Mouse (Mus musculus) kidney, adult 2 months (tissue): ENCODE data around the gene Ksr1. TPM values are rescaled to one million over a fixed set of nuclear protein-coding genes. Genes with fewer than 3 reads are reported as not detected.
"Not testable (repeated sequence)": the region's sequence is repeated elsewhere in the genome, so short reads cannot be mapped to it uniquely, and the experiment has no call there.

Experiments
- DNase-seq: peaks from one replicate; pipeline ENCODE4 v3.0.0; 2021
- H3K27ac ChIP-seq: fragments of 200-500 bp; 2 replicates; pipeline ENCODE4 v1.5.1; 2012; ENCODE audit warnings: low read depth, low read length, control low read depth, inconsistent platforms; ENCODE audit not compliant: insufficient read depth
- H3K27me3 ChIP-seq: fragments of 200-500 bp; replicated peaks from 2 replicates; pipeline ENCODE4 v1.6.1; 2012; ENCODE audit warnings: mild to moderate bottlenecking, moderate library complexity, low read length, inconsistent platforms; ENCODE audit not compliant: control insufficient read depth, insufficient read depth
- H3K36me3 ChIP-seq: fragments of 200-500 bp; 2 replicates; pipeline ENCODE4 v1.6.1; 2012; ENCODE audit warnings: mild to moderate bottlenecking, moderate library complexity, low read length, inconsistent platforms; ENCODE audit not compliant: control insufficient read depth, insufficient read depth
- H3K4me1 ChIP-seq: fragments of 200-500 bp; 2 replicates; pipeline ENCODE4 v1.6.1; 2011; ENCODE audit warnings: low read length; ENCODE audit not compliant: control insufficient read depth, insufficient read depth
- H3K4me3 ChIP-seq: fragments of 200-500 bp; 2 replicates; pipeline ENCODE4 v1.5.1; 2011; ENCODE audit warnings: mild to moderate bottlenecking, low read depth, low read length, control low read depth; ENCODE audit not compliant: insufficient read depth
- CTCF ChIP-seq: fragments of 200-500 bp; conservative IDR thresholded peaks from 2 replicates; pipeline ENCODE4 v1.5.1; 2011; ENCODE audit warnings: low read depth, mild to moderate bottlenecking, control low read depth, low read length, moderate library complexity, mixed read lengths; ENCODE audit not compliant: insufficient read depth, insufficient read length
- POLR2A ChIP-seq: fragments of 200-500 bp; IDR thresholded peaks from one replicate; pipeline ENCODE4 v1.6.1; 2011; ENCODE audit warnings: low read depth, low read length, control low read depth
- WGBS: fragments of 180-500 bp; shearing (Covaris S2); methylation state at CpG from one replicate; pipeline ENCODE4 v1.1.7; 2018; 5-methylcytosine and 5-hydroxymethylcytosine counted together
- polyA plus RNA-seq: library from polyadenylated mRNA; depleted of rRNA; stranded (reverse); fragments of >200 nt; gene quantifications from 2 replicates; pipeline ENCODE4 v1.2.3, GENCODE M21; 2012

Ksr1 gene
- polyA plus RNA-seq, 1 experiment: 9.8 TPM

GRCm38 (mm10) chr11:79013806-79014205 lies 132.4 kb downstream of the Ksr1 start:
- no peaks in the 10 kb centered on the region for H3K36me3 ChIP-seq
- no peak for DNase-seq
- H3K27me3 ChIP-seq: no peaks in the 10 kb centered on the region
- H3K27ac ChIP-seq: no peak overlapping the region
- H3K4me1 ChIP-seq: no peaks in the 10 kb centered on the region
- H3K4me3 ChIP-seq: no peak overlapping the region
- 73% methylated on average over 9 of the region's 9 CpGs for WGBS
- TF ChIP-seq POLR2A (no peak), CTCF (no peak)

DNA sequence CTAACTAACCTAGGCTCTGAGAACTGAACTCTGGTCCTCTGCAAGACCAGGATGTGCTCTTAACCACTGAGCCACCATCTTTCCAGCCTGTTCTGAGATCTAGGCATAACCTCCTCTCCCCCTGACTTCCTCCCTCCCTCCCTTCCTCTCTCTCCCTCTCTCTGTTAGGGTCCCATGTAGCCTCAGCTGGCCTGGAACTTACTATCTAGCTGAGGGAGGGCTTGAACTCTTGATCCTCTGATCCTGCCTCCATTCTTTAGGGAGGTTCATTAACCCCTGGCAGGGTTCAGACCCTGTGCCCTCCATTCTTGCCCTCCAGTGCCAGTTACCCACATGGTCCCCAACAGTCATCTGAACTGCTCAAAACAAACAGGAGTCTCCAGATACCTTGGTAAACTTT lies 133.2 kb downstream of the Ksr1 start:
- TF ChIP-seq POLR2A (no peak), CTCF (no peak)
- no peaks in the 10 kb centered on the region for H3K4me1 ChIP-seq
- no peaks in the 10 kb centered on the region for H3K27me3 ChIP-seq
- no peak overlapping the region for H3K4me3 ChIP-seq
- no peak for DNase-seq
- H3K36me3 ChIP-seq: no peaks in the 10 kb centered on the region
- H3K27ac ChIP-seq: no peak overlapping the region

- no peaks in the 10 kb centered on the region for H3K27me3 ChIP-seq
- no peak overlapping the region for H3K27ac ChIP-seq
- 97% methylated on average over 2 of the region's 2 CpGs for WGBS
- H3K36me3 ChIP-seq: no peaks in the 10 kb centered on the region
- no peak overlapping the region for H3K4me3 ChIP-seq
- TF ChIP-seq CTCF: no peak
- no peak for DNase-seq
- no peaks in the 10 kb centered on the region for H3K4me1 ChIP-seq
Measured at GRCm38 (mm10) chr11:79012529-79012928, 133.7 kb downstream of the Ksr1 start.

DNA sequence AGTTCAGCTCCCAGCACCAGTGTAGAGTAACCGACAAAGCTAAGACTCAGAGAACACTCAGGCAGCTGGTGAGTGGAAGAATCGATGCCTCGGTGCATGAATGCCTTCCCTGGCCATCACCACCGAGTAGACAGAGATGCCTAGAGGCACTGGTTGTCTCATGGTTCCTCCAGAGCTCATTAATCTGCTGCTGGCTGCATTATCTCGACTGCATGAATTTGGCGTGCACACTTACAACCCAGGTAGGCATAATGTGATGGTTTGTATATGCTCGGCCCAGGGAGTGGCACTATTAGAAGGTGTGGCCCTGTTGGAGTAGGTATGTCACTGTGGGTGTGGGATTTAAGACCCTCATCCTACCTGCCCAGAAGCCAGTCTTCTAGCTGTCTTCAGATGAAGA lies 137.3 kb downstream of the Ksr1 start:
- DNase-seq: no peak
- WGBS: 92% methylated on average over 7 of the region's 7 CpGs

GRCm38 (mm10) chr11:79008007-79008775 lies 138.0 kb downstream of the Ksr1 start:
- 85% methylated on average over 6 of the region's 6 CpGs for WGBS
- Histone ChIP-seq H3K27me3 (no peaks in the 10 kb centered on the region), H3K27ac (no peak overlapping the region), H3K4me3 (no peak overlapping the region), H3K36me3 (no peaks in the 10 kb centered on the region), H3K4me1 (no peaks in the 10 kb centered on the region)
- TF ChIP-seq POLR2A (no peak), CTCF (no peak)
- no peak for DNase-seq

More for the DNA sequence above, 137.3 kb downstream of the Ksr1 start:
- Histone ChIP-seq H3K4me3 (no peak overlapping the region), H3K27me3 (no peaks in the 10 kb centered on the region), H3K4me1 (no peaks in the 10 kb centered on the region), H3K36me3 (no peaks in the 10 kb centered on the region), H3K27ac (no peak overlapping the region)
- TF ChIP-seq POLR2A: no peak
- TF ChIP-seq CTCF: no peak

DNA sequence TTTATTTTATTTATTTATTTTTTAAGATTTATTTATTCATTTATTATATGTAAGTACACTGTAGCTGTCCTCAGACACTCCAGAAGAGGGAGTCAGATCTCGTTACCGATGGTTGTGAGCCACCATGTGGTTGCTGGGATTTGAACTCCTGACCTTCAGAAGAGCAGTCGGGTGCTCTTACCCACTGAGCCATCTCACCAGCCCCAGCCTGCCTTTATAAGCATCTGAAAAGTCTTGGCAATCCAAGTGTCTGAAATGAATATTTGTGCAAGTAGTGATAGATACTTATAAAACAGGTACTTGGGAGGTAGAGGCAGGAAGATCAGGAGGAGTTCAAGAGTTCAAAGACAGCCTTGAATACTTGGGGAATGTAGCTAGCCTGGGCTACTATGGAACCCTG lies 138.9 kb downstream of the Ksr1 start:
- not testable (repeated sequence) for DNase-seq, H3K27ac ChIP-seq, H3K4me3 ChIP-seq, H3K36me3 ChIP-seq, H3K4me1 ChIP-seq, H3K27me3 ChIP-seq
- 85% methylated on average over 3 of the region's 3 CpGs for whole genome bisulfite sequencing

DNA sequence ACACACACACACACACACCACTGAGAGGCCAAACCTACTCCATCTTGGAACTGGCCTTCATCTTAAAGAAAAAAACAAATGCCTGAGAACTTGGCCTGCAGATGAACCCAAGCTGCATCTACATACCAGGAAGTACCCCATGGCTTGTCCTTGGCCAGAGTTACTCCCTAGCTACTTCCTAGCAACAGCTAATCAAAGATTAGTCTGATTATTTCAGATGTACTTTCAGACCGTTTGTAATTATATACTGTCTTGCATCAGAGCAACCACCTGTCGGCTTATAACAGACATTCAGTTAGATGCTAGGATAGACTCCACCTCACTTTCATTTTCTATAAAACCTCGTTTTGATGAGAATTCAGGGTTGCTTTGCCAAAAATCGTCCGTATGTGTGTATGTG lies 139.8 kb downstream of the Ksr1 start:
- no peaks in the 10 kb centered on the region for H3K27me3 ChIP-seq
- H3K4me3 ChIP-seq: no peak overlapping the region
- H3K4me1 ChIP-seq: no peaks in the 10 kb centered on the region
- no peaks in the 10 kb centered on the region for H3K36me3 ChIP-seq
- no peak for DNase-seq
- H3K27ac ChIP-seq: no peak overlapping the region
- TF ChIP-seq CTCF: no peak
- TF ChIP-seq POLR2A: no peak
- 55% methylated on average over 5 of the region's 5 CpGs for WGBS
